Mouse (Mus musculus) cerebellum, adult 9-11 months (tissue): ENCODE measurements around the gene Cntf.
"Not testable (repeated sequence)": the region's sequence is repeated elsewhere in the genome, so short reads cannot be mapped to it uniquely, and the experiment has no call there.

Experiments used
- DNase-seq: peaks from one replicate; pipeline ENCODE4 v3.0.0; 2022

Cntf gene

GRCm38 (mm10) chr19:12762212-12763130 lies 3.0 kb downstream of the Cntf start:
- DNase-seq, result no peak

DNA sequence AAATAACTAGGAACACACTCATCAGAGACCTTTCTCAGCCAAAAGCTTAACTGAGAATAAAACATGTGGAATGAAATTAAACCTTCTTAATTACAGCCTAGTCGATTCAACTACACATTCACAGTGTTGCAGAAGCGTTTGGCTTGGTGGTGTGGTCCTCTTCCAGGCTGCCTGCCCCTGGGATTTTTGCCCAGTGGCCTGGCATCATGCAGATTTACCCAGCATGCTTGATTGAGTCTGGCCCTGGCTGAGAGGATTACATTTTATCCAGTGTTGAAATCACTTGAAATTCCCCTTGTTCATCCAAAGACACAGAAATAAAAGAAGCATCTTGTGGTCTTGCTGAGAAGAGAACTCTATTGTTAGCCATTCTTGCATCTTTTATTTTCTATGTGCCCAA lies 5.8 kb downstream of the Cntf start:
- peak; percentile 77 for DNase-seq

- DNase-seq, result no peak
Measured at GRCm38 (mm10) chr19:12758936-12759478, 6.4 kb downstream of the Cntf start.

GRCm38 (mm10) chr19:12756286-12756685 lies 9.1 kb downstream of the Cntf start:
- no peak for DNase-seq

- no peak for DNase-seq
Measured at GRCm38 (mm10) chr19:12731950-12732349, 33.5 kb downstream of the Cntf start.

DNA sequence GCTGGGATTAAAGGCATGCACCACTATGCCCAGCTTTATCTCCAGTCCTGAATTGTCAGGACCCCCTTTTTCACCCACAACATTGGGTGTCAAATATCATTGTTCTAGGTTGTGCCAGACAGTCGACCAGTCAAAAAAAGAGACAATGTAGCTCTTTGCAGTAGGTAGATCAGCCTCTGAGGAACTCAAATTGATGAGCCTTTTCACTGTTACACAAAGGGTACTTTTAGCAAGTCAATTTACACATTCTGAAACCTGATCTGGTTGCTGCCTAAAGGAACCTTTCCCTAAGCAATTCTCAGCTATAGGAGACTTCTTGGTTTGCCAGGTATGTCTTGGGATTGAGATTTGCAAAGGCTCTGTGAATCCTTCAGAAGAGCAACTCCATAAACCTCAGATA lies 34.4 kb downstream of the Cntf start:
- no peak for DNase-seq

- no peak for DNase-seq
Measured at GRCm38 (mm10) chr19:12725851-12726250, 39.6 kb downstream of the Cntf start.

- peak; percentile 25 for DNase-seq
Measured at GRCm38 (mm10) chr19:12722308-12722707, 43.1 kb downstream of the Cntf start.

DNA sequence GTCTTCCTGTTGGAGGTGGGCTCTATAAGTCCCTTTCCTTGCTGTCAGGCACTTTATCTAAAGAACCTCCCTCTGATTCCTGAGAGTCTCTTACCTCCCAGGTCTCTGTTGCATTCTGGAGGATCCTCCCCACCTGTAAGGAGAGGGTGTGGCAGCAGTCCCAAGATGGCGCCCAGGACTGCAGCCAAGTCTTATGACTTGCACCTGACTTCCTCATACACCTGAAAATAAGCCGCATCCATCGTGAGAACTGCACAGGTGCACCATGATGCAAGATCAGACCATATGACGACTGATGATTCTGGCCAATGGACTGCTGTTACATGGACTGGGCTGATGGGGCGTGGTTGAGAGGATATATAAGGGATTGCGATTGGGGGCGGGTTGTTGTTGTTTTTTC lies 43.8 kb downstream of the Cntf start:
- not testable (repeated sequence) for DNase-seq

GRCm38 (mm10) chr19:12720919-12721318 lies 44.5 kb downstream of the Cntf start:
- not testable (repeated sequence) for DNase-seq

- no peak for DNase-seq
Measured at GRCm38 (mm10) chr19:12720463-12720862, 45.0 kb downstream of the Cntf start.

DNA sequence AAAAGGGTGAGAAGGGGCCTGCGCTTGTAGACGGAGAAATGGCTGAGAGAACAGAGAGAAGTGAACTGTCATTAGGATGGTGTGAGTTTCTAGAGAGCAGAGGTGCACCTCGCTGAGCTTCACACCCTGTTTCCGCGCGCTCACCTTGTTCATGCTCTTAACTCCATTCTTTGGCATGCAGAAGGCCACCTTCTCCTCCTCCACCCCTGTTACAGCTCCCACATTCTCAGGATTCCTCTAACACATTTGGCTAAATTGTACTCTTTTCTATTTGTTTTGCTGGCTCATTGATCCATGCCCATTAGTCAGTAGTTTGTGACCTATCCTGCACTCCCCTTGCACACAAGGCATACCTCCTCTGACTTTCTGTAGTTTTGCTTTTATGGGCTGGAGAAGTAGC lies 46.2 kb downstream of the Cntf start:
- no peak for DNase-seq
